Mouse (Mus musculus) hindbrain, embryonic 16.5 days (tissue): Measurements from ENCODE around the gene Cracr2a. TPM values are rescaled to one million over a fixed set of nuclear protein-coding genes. Genes with fewer than 3 reads are reported as not detected.

Experiments
- ATAC-seq: fragments of 200-750 bp; cut with Nextera tagmentation; 2 replicates; pipeline ENCODE4 v1.8.0; 2017; ENCODE audit warnings: moderate TSS enrichment, moderate library complexity
- H3K27ac ChIP-seq: fragments of 300-500 bp; sonication (generic); 2 replicates; pipeline ENCODE4 v1.5.1; 2014; ENCODE audit warnings: low read depth, mild to moderate bottlenecking, control low read depth, low read length, moderate library complexity
- H3K27me3 ChIP-seq: fragments of 300-500 bp; sonication (generic); replicated peaks from 2 replicates; pipeline ENCODE4 v1.6.1; 2014; ENCODE audit warnings: low read length; ENCODE audit not compliant: control insufficient read depth, insufficient read depth
- H3K36me3 ChIP-seq: fragments of 300-500 bp; sonication (generic); 2 replicates; pipeline ENCODE4 v1.6.1; 2014; ENCODE audit warnings: mild to moderate bottlenecking, low read length, moderate library complexity, mixed read lengths; ENCODE audit not compliant: control insufficient read depth, insufficient read depth
- H3K4me1 ChIP-seq: fragments of 300-500 bp; sonication (generic); 2 replicates; pipeline ENCODE4 v1.6.1; 2014; ENCODE audit warnings: low read depth, low read length; ENCODE audit not compliant: control insufficient read depth, insufficient read depth
- H3K4me2 ChIP-seq: fragments of 300-500 bp; sonication (generic); 2 replicates; pipeline ENCODE4 v1.6.1; 2014; ENCODE audit warnings: mild to moderate bottlenecking, low read length, control low read depth, moderate library complexity
- H3K4me3 ChIP-seq: fragments of 300-500 bp; sonication (generic); 2 replicates; pipeline ENCODE4 v1.5.1; 2014; ENCODE audit warnings: mild to moderate bottlenecking, low read length, control low read depth, moderate library complexity
- H3K9ac ChIP-seq: fragments of 300-500 bp; sonication (generic); 2 replicates; pipeline ENCODE4 v1.6.1; 2014; ENCODE audit warnings: low read depth, mild to moderate bottlenecking, control low read depth, low read length, moderate library complexity
- H3K9me3 ChIP-seq: fragments of 300-500 bp; sonication (generic); 2 replicates; pipeline ENCODE4 v1.6.1; 2014; ENCODE audit warnings: mild to moderate bottlenecking, low read length, moderate library complexity; ENCODE audit not compliant: control insufficient read depth
- WGBS: fragments of 180-500 bp; shearing (Covaris S2); extraction: QIAGEN DNeasy Blood & Tissue Kit; methylation state at CpG from one replicate; pipeline ENCODE4 v1.1.7; 2014; 5-methylcytosine and 5-hydroxymethylcytosine counted together
- polyA plus RNA-seq: library from polyadenylated mRNA; unstranded; fragments of >200 nt; fragmentation: Nextera tagmentation; extraction: Ambion mirVana; gene quantifications from 2 replicates; pipeline ENCODE4 v1.2.1, GENCODE M21; 2015

The Cracr2a gene
- polyA plus RNA-seq, 1 experiment from 2014 or later = 1.2 TPM

GRCm38 (mm10) chr6:127670031-127670430, 108.9 kb downstream of the Cracr2a start:
- no peak for ATAC-seq
- Histone ChIP-seq H3K4me2 (no peak overlapping the region), H3K9me3 (no peaks in the 10 kb centered on the region), H3K9ac (no peak overlapping the region), H3K4me3 (no peak overlapping the region), H3K36me3 (no peaks in the 10 kb centered on the region), H3K27ac (no peak overlapping the region), H3K4me1 (peaks cover 6% of the 10 kb centered on the region), H3K27me3 (no peaks in the 10 kb centered on the region)
- whole genome bisulfite sequencing = 96% methylated on average over 4 of the region's 4 CpGs

GRCm38 (mm10) chr6:127672071-127672470, 110.9 kb downstream of the Cracr2a start:
- no peaks in the 10 kb centered on the region for H3K36me3 ChIP-seq
- peaks cover 12% of the 10 kb centered on the region for H3K4me1 ChIP-seq
- H3K27me3 ChIP-seq = no peaks in the 10 kb centered on the region
- WGBS = 85% methylated on average over 7 of the region's 7 CpGs
- no peak overlapping the region for H3K4me3 ChIP-seq
- H3K9ac ChIP-seq = no peak overlapping the region
- H3K4me2 ChIP-seq = no peak overlapping the region
- no peak for ATAC-seq
- no peak overlapping the region for H3K27ac ChIP-seq
- H3K9me3 ChIP-seq = no peaks in the 10 kb centered on the region

GRCm38 (mm10) chr6:127676866-127677265, 115.7 kb downstream of the Cracr2a start:
- Histone ChIP-seq H3K4me3 (no peak overlapping the region), H3K9ac (no peak overlapping the region), H3K27ac (peak overlapping the region; percentile 18; the same call in 1 of the 2 replicates), H3K9me3 (no peaks in the 10 kb centered on the region), H3K27me3 (no peaks in the 10 kb centered on the region), H3K36me3 (no peaks in the 10 kb centered on the region), H3K4me2 (no peak overlapping the region), H3K4me1 (peaks cover 6% of the 10 kb centered on the region)
- 43% methylated on average over 11 of the region's 11 CpGs for WGBS
- ATAC-seq = peak; percentile 59

- H3K9me3 ChIP-seq = no peaks in the 10 kb centered on the region
- peaks cover 10% of the 10 kb centered on the region for H3K4me1 ChIP-seq
- H3K4me2 ChIP-seq = no peak overlapping the region
- H3K9ac ChIP-seq = no peak overlapping the region
- H3K36me3 ChIP-seq = no peaks in the 10 kb centered on the region
- no peak overlapping the region for H3K27ac ChIP-seq
- 64% methylated on average over 9 of the region's 9 CpGs for WGBS
- H3K4me3 ChIP-seq = no peak overlapping the region
- H3K27me3 ChIP-seq = no peaks in the 10 kb centered on the region
- no peak for ATAC-seq
These were observed 117.2 kb downstream of the Cracr2a start for GRCm38 (mm10) chr6:127678320-127678719.

GRCm38 (mm10) chr6:127678998-127679397, 117.9 kb downstream of the Cracr2a start:
- Histone ChIP-seq H3K4me1 (peaks cover 12% of the 10 kb centered on the region), H3K4me2 (no peak overlapping the region), H3K9me3 (no peaks in the 10 kb centered on the region), H3K27ac (no peak overlapping the region), H3K36me3 (no peaks in the 10 kb centered on the region), H3K27me3 (no peaks in the 10 kb centered on the region), H3K4me3 (no peak overlapping the region), H3K9ac (no peak overlapping the region)
- 80% methylated on average over 3 of the region's 3 CpGs for WGBS
- ATAC-seq = no peak

GRCm38 (mm10) chr6:127680784-127681183, 119.6 kb downstream of the Cracr2a start:
- H3K9me3 ChIP-seq = no peaks in the 10 kb centered on the region
- ATAC-seq = no peak
- no peaks in the 10 kb centered on the region for H3K36me3 ChIP-seq
- no peak overlapping the region for H3K4me2 ChIP-seq
- H3K4me3 ChIP-seq = no peak overlapping the region
- H3K9ac ChIP-seq = no peak overlapping the region
- H3K27ac ChIP-seq = no peak overlapping the region
- H3K27me3 ChIP-seq = no peaks in the 10 kb centered on the region
- 92% methylated on average over 7 of the region's 7 CpGs for WGBS
- H3K4me1 ChIP-seq = peaks cover 12% of the 10 kb centered on the region

GRCm38 (mm10) chr6:127683561-127683960, 122.4 kb downstream of the Cracr2a start:
- no peak overlapping the region for H3K4me3 ChIP-seq
- no peaks in the 10 kb centered on the region for H3K9me3 ChIP-seq
- 0 out of 2 replicates have a peak, but pooled peaks have one; percentile 9 for ATAC-seq
- no peak overlapping the region for H3K27ac ChIP-seq
- H3K4me2 ChIP-seq = no peak overlapping the region
- 54% methylated on average over 8 of the region's 8 CpGs for WGBS
- H3K4me1 ChIP-seq = peaks cover 6% of the 10 kb centered on the region
- no peaks in the 10 kb centered on the region for H3K27me3 ChIP-seq
- H3K9ac ChIP-seq = no peak overlapping the region
- H3K36me3 ChIP-seq = no peaks in the 10 kb centered on the region

GRCm38 (mm10) chr6:127684981-127685380, 123.8 kb downstream of the Cracr2a start:
- Histone ChIP-seq H3K36me3 (no peaks in the 10 kb centered on the region), H3K4me1 (peaks cover 6% of the 10 kb centered on the region), H3K4me2 (no peak overlapping the region), H3K9ac (no peak overlapping the region), H3K27me3 (no peaks in the 10 kb centered on the region), H3K27ac (no peak overlapping the region), H3K4me3 (no peak overlapping the region), H3K9me3 (no peaks in the 10 kb centered on the region)
- ATAC-seq = peak; percentile 76
- 20% methylated on average over 4 of the region's 4 CpGs for WGBS

- Histone ChIP-seq H3K27ac (no peak overlapping the region), H3K9me3 (no peaks in the 10 kb centered on the region), H3K4me3 (no peak overlapping the region), H3K9ac (no peak overlapping the region), H3K4me1 (peaks cover 6% of the 10 kb centered on the region), H3K27me3 (no peaks in the 10 kb centered on the region), H3K36me3 (no peaks in the 10 kb centered on the region), H3K4me2 (no peak overlapping the region)
- ATAC-seq = no peak
- WGBS = 93% methylated on average over 6 of the region's 6 CpGs
These were observed 126.2 kb downstream of the Cracr2a start for GRCm38 (mm10) chr6:127687181-127687860.
